Mouse (Mus musculus) spleen, adult 2 months (tissue): ENCODE measurements at regions not wholly inside any gene's neighbourhood (a gene's known extent, or its start where the extent isn't known, plus 50 kb on each side); places are given as distances from the start of the nearest gene placed in this dataset.

Experiments
- CTCF ChIP-seq: fragments of 200-500 bp; IDR thresholded peaks from 2 replicates; pipeline ENCODE4 v1.5.1; 2011; ENCODE audit warnings: mild to moderate bottlenecking, inconsistent platforms; ENCODE audit not compliant: insufficient read depth, insufficient read length, insufficient replicate concordance; ENCODE audit errors: extremely low read depth
- POLR2A ChIP-seq: fragments of 200-500 bp; IDR thresholded peaks from 2 replicates; pipeline ENCODE4 v1.6.1; 2011; ENCODE audit warnings: low read depth, low read length, inconsistent platforms

GRCm38 (mm10) chr1:51687484-51688223 is 209.4 kb upstream of the Nabp1 start:
- TF ChIP-seq CTCF (no peak), POLR2A (no peak)
